Mouse (Mus musculus) cortical plate, adult 2 months (tissue): Measurements from ENCODE around the gene Rad51b. TPM values are rescaled to one million over a fixed set of nuclear protein-coding genes. Genes with fewer than 3 reads are reported as not detected.

Source experiments
- H3K27ac ChIP-seq: fragments of 200-500 bp; 2 replicates; pipeline ENCODE4 v1.5.1; 2012; ENCODE audit warnings: low read length, control low read depth, inconsistent platforms; ENCODE audit not compliant: insufficient read depth
- H3K4me1 ChIP-seq: fragments of 200-500 bp; 2 replicates; pipeline ENCODE4 v1.6.1; 2011; ENCODE audit warnings: low read length; ENCODE audit not compliant: control insufficient read depth, insufficient read depth
- H3K4me3 ChIP-seq: fragments of 200-500 bp; 2 replicates; pipeline ENCODE4 v1.5.1; 2011; ENCODE audit warnings: mild to moderate bottlenecking, low read length, control low read depth; ENCODE audit not compliant: insufficient read depth
- CTCF ChIP-seq: fragments of 200-500 bp; IDR thresholded peaks from 2 replicates; pipeline ENCODE4 v1.5.1; 2011; ENCODE audit warnings: mild to moderate bottlenecking, control low read depth, low read length; ENCODE audit not compliant: insufficient read depth; ENCODE audit errors: extremely low read depth
- POLR2A ChIP-seq: fragments of 200-500 bp; IDR thresholded peaks from 2 replicates; pipeline ENCODE4 v1.6.1; 2011; ENCODE audit warnings: mild to moderate bottlenecking, low read length, control low read depth; ENCODE audit not compliant: insufficient read depth; ENCODE audit errors: extremely low read depth
- polyA plus RNA-seq: library from polyadenylated mRNA; depleted of rRNA; stranded (reverse); fragments of >200 nt; gene quantifications from 2 replicates; pipeline ENCODE4 v1.2.3, GENCODE M21; 2012

Gene Rad51b
- polyA plus RNA-seq, 1 experiment: 0.17 TPM

DNA sequence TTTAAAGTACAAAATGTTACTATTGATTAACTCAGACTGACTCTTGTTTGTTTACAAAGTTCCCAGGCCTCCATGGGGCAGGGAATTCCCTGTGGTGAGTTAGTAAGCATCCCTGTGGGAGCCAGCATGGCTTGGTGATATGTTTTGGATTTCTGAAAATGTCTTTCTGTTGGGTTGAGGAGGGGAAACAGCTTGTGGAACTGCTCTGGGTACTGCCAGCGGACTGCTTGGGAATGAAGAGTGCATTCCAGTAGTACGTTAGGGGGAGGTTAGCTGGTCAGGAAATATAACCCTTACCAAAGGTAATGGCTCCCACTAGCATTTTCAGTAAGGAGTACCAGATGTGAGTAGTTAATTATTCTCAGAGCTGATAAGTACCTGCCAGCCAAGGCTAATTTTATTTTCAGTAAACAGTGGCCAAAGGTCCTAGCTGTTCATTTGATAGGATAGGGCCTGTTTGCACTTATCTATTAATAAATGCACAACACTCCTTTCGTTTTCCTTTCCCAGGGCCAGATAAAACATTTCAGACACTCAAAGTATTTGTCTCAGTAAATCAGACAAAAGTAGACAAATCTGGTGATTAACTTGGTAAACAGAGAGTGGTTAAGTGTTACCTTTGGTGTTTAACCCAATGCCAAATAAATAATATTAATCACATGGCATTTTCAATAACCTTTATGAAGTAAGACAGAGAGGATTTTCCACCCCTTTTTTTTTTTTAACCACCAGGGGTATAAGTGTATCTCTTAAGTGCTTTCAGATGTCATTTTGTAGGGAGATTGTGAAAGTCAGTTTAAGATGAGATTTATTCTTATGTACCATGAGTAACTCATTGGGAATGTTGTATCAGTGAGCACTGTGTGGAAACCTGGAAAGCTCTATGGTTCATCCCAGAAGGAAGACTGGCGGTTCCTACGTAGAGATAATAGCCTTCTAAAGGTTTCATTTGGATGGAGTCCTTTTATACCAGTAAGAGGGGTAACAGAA, 235.0 kb downstream of the Rad51b start:
- Histone ChIP-seq H3K4me3 (no peak overlapping the region), H3K4me1 (no peaks in the 10 kb centered on the region), H3K27ac (no peak overlapping the region)
- TF ChIP-seq CTCF (no peak), POLR2A (no peak)

DNA sequence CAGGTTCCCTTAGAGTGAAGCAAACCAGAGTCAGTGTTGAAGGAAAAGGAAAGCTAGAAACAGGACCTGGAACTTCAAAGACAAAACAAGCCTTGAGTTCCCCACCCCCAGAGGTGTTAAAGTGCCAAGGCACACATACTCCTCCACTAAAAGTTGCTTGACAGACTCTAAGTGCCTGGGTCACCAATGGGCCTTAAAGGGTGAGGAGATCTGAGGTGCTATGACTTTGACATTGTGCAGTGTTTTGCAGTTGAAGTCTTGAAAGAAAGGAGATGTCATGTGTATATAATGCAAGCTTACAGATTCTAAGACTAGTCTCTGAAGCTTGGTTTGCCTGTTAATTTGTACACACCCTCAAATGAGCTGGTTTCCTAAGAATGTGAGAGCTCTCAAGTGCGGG, 237.7 kb downstream of the Rad51b start:
- H3K4me3 ChIP-seq: no peak overlapping the region
- no peak for TF ChIP-seq POLR2A
- no peak for TF ChIP-seq CTCF
- no peaks in the 10 kb centered on the region for H3K4me1 ChIP-seq
- H3K27ac ChIP-seq: no peak overlapping the region

GRCm38 (mm10) chr12:79535532-79536437, 238.7 kb downstream of the Rad51b start:
- Histone ChIP-seq H3K4me1 (no peaks in the 10 kb centered on the region), H3K27ac (no peak overlapping the region), H3K4me3 (no peak overlapping the region)
- TF ChIP-seq CTCF (no peak), POLR2A (no peak)

- TF ChIP-seq CTCF: no peak
- no peak for TF ChIP-seq POLR2A
- no peaks in the 10 kb centered on the region for H3K4me1 ChIP-seq
- H3K4me3 ChIP-seq: no peak overlapping the region
- no peak overlapping the region for H3K27ac ChIP-seq
Measured at GRCm38 (mm10) chr12:79540176-79540575, 243.1 kb downstream of the Rad51b start.

DNA sequence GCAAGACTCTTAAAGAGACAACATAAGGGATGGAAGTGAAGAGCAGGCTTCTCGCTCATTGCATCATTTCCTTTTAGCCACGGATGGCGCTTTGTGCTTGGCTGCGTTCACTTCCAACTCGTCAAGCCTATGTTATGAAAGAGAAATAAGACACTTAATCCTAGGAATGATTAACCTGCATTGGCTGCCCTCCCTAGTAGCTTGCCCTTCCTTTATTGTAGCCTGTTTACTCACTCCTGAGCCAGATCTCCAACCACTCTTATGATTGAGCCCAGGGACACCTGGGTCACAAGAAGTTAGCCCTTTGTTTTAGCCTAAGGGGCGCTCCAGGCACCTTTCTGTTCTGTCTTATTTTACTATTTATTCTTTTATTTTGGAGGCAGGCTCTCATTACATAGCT, 244.5 kb downstream of the Rad51b start:
- no peaks in the 10 kb centered on the region for H3K4me1 ChIP-seq
- H3K27ac ChIP-seq: no peak overlapping the region
- no peak overlapping the region for H3K4me3 ChIP-seq
- no peak for TF ChIP-seq POLR2A
- TF ChIP-seq CTCF: no peak

DNA sequence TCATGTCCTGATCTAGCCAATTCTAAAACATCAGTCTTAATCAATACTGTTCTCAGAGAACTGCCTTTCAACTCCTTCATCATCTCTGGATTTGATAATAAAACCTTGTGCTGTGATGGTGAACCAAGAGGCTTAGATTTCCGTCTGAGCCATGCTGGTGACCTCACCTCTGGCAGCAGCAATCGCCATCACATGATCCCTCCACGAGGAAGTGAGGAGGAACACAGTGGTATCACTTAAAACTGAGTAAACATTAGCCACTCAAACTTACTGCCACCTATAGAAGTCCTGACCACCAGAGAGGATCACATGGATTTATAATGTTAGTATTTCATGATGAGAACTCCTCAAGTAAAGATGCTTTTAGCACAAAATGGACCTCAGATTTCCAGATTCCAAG, 248.0 kb downstream of the Rad51b start:
- Histone ChIP-seq H3K4me1 (no peaks in the 10 kb centered on the region), H3K27ac (no peak overlapping the region), H3K4me3 (no peak overlapping the region)
- TF ChIP-seq CTCF (no peak), POLR2A (no peak)

GRCm38 (mm10) chr12:79547556-79547955, 250.5 kb downstream of the Rad51b start:
- H3K4me1 ChIP-seq: no peaks in the 10 kb centered on the region
- TF ChIP-seq POLR2A: no peak
- no peak for TF ChIP-seq CTCF

DNA sequence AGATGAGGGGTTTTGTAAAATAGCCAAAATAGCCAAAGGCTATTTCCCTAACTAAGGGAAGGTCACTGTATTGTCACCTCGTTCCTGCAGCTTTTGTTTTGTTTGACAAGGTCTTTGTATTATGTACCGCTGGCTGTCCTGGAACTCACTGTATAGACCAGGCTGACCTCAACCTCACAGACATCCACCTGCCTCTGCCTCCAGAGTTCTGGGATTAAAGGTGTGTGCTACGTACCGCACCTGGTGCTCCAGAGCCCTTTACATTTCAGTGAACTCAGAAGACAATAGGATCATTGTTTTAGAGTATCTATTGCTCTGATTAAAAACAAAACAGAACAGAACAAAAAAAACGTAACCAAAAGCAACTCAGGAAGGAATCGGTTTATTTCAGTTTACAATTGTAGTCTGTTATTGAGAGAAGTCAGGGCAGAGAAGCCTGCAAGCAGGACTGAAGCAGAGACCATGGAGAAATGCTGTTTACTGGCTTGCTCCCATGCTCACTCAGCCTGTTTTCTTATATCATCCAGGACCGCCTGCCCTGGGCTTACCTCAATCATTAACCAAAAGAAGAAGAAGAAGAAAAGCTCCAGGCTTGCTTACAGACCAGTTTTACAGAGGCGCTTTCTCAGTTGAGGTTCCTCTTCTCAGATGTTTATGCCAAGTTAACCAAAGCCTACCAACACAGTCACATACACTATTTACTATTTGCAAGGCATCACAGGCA, 251.7 kb downstream of the Rad51b start:
- Histone ChIP-seq H3K27ac (no peak overlapping the region), H3K4me3 (no peak overlapping the region), H3K4me1 (no peaks in the 10 kb centered on the region)
- TF ChIP-seq POLR2A (no peak), CTCF (no peak)

More at GRCm38 (mm10) chr12:79547556-79547955, 250.5 kb downstream of the Rad51b start:
- Histone ChIP-seq H3K27ac (no peak overlapping the region), H3K4me3 (no peak overlapping the region)

DNA sequence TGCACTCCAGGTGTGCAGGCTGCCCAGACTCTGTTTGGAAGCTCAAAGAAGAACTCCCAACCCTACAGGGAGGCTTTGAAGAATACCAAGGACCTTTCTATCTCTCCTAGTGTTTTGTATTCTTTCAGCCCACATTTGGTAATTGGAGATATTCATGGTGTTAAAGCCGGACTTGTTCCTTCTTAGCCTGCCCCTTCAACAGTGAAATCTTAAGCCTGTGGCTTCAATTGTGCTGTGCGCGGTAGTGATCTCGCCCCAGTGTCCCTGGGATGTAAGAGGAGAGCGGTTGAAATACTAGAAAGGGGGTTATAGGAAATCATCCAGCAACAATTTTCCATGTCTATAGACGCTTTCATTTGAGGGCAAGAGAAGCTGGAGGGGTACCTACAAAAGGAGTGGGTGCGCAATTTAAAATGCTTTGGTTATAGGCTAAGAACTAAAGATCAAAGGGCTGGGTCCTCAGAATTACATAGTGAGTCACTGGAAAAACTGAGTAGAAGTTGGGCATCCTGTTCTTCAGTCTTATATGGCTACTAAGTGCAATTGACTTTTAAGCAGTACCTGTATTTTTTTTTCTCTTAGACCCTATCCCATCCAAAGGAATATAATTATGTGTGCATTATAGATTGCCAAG, 253.1 kb downstream of the Rad51b start:
- TF ChIP-seq CTCF (no peak), POLR2A (no peak)
- Histone ChIP-seq H3K4me3 (no peak overlapping the region), H3K27ac (no peak overlapping the region), H3K4me1 (no peaks in the 10 kb centered on the region)
